Mouse (Mus musculus) cortical plate, adult 2 months (tissue): ENCODE measurements at regions not wholly inside any gene's neighbourhood (a gene's known extent, or its start where the extent isn't known, plus 50 kb on each side); places are given as distances from the start of the nearest gene placed in this dataset.

Source experiments
- CTCF ChIP-seq: fragments of 200-500 bp; IDR thresholded peaks from 2 replicates; pipeline ENCODE4 v1.5.1; 2011; ENCODE audit warnings: mild to moderate bottlenecking, control low read depth, low read length; ENCODE audit not compliant: insufficient read depth; ENCODE audit errors: extremely low read depth
- POLR2A ChIP-seq: fragments of 200-500 bp; IDR thresholded peaks from 2 replicates; pipeline ENCODE4 v1.6.1; 2011; ENCODE audit warnings: mild to moderate bottlenecking, low read length, control low read depth; ENCODE audit not compliant: insufficient read depth; ENCODE audit errors: extremely low read depth

DNA sequence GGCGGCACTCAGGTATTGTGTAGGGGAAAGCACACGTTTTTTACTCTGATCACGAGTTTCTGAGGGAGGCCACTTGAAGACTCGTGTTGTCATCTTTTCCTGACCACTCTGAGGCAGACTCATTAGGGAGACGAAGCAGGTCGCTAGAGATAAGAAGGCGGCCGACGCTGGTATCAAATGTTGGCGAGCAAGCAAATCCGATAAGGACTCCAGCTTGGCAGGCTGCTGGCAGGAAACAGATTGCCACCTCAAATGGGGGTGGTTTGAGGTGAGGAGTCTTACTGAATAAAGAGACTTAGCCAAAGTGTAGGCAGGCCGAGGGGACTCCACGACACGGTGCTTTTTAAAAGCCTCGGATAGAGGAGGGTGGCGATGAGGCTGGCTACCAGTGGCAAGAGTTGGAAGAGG is 262.7 kb upstream of the Got2 start:
- TF ChIP-seq POLR2A = no peak
- no peak for TF ChIP-seq CTCF
